Mouse (Mus musculus) G1E-ER4 (cell line): ENCODE results near the gene Lamtor3. TPM values are rescaled to one million over a fixed set of nuclear protein-coding genes. Genes with fewer than 3 reads are reported as not detected.

Experiments
- GATA1 ChIP-seq: IDR thresholded peaks from one replicate; pipeline ENCODE4 v1.8.0; 2012; ENCODE audit warnings: low read length, inconsistent platforms
- polyA plus RNA-seq: library from polyadenylated mRNA; stranded (reverse); fragments of >175 nt; gene quantifications from 2 replicates; pipeline ENCODE4 v1.2.3, GENCODE M21; 2012

Lamtor3 gene
- polyA plus RNA-seq, 1 experiment = 35.8 TPM

DNA sequence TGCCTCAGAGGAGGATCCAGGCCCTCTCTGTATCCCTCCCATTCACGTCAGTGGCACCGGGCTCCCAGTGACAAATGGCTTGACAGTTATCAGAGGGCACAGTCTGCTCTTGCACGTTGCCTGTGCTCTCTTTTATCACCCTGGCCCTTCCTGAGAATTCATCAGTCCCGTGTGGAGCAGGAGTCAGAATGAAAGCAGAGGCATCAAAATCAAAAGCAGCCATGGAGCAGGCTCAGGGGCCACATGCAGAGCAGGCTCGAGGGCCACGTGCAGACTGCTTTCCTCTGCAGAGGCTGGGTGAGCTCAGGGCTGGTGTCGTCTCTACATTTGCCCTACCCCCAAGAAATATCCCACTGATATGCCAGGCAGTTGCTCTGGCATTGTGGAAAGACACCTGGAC lies 33.5 kb downstream of the Lamtor3 start:
- peak; percentile 37 for TF ChIP-seq GATA1

DNA sequence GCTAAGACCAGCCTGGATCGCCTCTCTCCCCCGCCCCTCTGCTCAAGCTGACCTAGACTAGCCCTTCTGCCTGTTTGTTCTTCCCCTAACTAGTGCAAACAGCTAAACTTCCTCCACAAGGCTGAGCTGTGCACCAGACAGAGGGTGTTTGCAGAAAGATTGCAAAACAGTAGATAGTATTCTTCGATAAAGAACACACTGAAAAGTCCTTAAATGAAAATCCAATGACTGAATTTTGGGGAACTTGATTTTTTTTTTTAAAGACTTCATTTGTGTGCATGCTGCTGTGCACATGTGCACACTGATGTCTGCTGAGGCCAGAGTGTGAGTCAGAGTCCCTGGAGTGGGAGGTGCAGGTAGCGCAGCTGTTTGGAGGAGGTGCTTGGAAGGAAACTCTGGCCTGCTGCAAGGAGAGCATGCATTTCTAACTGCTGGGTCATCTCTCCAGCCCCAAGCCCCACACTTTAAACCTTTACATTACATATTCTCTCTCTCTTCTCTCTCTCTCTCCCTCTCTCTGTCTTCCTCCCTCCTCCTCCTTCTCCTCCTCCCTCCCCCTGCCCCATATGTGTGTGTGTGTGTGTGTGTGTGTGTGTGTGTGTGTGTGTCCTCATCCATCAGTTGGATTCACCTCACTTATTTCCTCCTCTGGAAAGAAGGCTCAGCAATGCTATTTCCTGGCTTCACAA lies 34.1 kb downstream of the Lamtor3 start:
- TF ChIP-seq GATA1 = no peak

DNA sequence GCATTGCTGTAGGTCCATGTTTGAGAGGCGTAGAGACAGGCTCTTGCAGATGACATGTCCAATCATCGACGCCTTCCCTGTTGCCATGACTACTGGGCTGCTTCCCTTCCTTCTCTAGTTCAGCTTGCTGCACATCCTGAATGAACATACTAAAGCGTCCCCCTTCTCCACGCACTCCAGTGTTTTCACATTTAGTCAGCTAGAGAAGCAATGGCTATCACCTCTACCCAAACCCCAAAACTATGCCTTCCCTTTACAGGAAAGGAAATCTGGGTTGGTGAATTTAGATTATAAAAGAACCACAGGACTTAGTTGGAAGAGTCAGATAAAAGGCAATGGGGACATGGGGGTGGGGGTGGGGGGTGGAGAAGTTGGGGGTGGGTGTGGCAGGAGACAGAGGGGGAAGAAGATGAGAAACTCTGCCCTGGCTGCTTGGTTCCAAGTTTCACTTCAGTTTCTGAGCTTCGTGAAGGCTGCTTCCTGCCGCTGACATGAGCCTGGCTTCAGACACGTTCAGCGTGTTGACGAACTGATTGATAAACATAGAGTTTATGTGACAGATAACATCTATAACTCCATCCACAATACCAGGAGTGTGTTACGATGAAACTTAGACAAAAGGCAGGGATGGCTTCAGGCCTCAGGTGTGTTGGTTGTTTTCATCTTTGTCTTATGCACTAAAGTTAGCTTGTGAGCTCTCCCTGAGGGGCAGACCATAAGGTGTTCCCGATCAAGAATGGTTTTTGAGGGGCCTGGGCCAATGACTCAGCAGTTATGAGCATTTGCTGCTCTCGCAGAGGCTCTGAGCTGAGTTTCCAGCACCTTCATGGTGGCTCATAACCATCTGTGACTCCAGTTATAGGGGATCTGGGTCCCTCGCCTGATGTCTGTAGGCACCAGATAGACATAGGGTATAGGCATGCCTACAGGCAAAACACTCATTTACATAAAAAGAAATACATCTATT lies 34.9 kb downstream of the Lamtor3 start:
- no peak for TF ChIP-seq GATA1

DNA sequence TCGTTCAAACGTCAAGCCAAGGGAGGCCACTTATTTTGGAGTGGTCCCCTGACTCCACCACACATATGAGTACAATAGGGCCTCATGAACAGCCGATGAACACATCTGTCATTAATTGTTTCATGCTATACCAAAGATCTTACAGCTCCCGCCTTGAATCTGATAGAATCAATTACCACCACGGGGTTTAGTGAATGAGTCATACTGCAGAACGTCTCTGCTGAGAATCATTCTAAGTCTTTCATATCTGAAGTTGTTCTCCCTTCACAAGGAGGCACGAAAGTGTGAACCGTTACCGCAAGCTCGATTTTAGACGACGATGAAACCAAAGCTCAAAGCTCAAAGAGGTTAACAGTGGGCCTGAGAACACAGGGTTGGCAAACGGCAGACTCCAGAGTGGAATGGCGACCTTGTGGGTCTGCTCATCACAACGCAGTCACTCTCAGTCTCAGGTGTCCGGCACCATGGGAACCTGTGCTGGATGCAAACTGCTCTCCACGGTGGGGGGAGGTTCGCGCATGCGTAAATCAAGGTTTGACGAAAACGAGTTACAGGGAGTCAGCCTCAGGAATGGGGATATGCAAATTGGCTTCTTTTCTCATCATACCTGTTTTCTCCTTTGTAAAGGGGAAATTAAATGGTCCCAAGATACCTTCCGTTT lies 36.1 kb downstream of the Lamtor3 start:
- TF ChIP-seq GATA1 = no peak

DNA sequence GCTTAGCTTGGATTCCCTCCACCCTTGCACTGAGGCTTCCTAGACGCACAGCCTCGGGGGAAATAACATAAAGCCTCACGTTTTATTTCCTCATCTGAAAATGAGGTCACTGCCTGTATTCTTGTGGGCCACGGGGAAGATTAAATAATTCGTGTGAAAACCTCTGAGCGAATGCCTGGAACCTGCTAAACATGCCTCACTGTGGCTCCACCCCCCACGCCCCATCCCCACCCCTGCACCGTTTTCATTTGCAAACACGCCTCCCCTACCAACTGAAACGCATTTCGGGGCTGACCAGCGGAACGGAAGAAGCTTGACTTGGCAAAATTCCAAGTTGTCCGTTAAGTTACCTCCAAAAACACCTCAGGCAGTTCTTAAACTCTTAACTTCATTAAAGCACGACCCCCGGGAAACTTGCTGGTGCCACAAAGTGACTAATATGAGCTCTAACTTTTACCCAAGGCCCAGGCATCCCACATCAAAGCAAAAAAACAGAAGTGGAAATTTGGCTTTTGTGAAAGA lies 37.3 kb downstream of the Lamtor3 start:
- no peak for TF ChIP-seq GATA1

DNA sequence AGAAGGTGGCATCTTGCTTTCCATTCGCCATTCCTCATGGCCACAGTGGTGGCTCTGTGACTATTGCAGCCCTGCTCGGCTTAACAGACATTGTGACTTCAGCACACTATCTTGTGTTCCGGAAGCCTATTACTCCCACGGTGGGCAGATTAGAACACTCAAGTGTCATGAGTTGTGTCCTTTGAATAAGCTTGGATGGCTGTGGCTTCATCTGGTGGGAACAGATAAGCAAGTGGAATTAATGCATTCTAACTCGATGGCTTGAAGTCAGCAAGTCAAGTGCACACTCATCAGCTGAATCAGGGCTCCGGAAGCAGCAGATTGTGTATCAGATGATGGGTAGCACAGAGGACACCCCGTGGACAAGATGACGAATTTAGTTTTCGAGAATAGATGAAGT lies 39.6 kb downstream of the Lamtor3 start:
- TF ChIP-seq GATA1 = peak; percentile 99

DNA sequence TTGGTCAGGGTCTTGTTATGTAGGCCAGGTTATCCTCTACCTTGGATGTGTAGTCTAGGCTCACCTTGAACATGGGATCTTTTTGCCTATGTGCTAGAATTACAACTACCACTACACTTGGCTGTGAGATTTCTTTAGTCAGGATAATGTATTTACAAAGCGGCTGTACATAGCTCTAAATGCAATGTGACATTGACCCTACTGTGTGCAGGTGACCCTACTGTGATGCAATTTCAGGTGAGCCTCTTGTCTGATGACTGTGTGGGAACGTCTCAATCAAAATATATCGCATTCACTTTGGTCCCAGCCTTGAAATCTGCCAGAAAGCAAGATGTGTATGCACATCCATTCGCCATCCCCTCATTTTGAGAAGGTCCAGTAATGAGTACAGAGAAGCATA lies 40.0 kb downstream of the Lamtor3 start:
- TF ChIP-seq GATA1 = no peak

DNA sequence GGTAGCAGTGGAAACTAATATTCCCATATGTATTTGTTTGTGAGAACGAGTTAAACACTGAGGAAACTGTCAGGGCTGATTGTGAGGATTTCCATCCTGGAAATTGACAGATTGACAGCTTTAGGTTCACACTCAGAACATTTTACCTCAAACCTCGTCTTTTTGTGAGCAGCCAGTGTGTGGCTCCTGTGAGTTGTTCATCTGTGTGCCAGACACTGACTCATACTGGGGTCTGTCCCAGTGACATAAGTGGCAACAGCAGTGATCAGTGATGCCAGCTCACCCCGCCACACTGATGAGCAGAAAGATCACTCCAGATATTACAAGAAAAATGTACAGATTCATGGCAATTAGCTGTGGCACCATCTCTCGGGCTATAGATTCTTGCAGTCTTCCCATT lies 41.1 kb downstream of the Lamtor3 start:
- TF ChIP-seq GATA1 = no peak

DNA sequence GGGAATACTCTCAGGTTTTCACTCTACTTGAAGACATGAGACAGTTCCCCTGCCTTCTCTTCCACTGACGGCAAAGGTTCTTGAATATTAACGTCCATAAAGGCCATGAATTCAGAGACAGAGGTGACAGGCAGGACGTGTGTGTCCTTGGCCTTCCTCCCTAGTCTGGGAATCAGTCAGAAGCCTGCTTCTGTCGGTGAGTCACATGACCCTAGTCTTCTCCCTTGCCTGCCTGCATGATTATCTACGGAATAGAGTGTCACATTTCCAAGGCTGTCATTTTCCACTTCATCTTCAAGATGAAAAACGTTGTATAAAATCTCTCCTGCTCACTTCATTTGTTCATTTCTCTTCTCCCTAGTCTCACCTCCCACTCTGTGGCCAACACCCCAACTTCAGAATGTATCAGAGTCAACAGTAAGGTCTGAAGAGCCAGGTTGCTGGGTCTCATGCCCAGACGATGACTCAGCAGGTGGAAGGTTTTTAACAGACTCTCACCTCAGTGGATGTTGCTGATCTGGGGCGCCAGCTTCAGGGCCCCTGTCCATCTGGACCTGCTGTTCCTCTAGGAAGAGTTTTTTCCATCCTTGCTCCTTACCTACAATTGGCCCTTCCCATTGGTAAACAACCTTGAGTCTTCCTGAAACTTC lies 43.6 kb downstream of the Lamtor3 start:
- no peak for TF ChIP-seq GATA1

DNA sequence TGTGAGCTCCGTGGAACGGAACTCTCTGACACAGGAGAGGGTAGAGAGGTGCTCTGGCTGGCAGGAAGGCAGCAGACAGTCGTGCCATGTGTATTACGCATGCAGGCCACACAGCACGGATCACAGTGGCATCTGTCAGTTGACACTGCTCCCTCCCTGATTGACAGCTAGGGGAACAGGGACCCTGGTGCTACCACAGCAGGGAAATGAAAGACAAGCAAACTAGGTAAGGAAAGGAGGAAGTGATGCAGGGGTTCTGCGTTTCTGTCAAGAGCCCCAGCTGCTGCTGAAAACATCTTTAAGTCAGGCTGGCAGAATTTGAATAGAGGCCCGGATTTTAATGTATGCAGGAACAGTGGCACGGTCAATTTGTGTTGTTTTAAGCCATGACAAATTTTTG lies 45.2 kb downstream of the Lamtor3 start:
- no peak for TF ChIP-seq GATA1

DNA sequence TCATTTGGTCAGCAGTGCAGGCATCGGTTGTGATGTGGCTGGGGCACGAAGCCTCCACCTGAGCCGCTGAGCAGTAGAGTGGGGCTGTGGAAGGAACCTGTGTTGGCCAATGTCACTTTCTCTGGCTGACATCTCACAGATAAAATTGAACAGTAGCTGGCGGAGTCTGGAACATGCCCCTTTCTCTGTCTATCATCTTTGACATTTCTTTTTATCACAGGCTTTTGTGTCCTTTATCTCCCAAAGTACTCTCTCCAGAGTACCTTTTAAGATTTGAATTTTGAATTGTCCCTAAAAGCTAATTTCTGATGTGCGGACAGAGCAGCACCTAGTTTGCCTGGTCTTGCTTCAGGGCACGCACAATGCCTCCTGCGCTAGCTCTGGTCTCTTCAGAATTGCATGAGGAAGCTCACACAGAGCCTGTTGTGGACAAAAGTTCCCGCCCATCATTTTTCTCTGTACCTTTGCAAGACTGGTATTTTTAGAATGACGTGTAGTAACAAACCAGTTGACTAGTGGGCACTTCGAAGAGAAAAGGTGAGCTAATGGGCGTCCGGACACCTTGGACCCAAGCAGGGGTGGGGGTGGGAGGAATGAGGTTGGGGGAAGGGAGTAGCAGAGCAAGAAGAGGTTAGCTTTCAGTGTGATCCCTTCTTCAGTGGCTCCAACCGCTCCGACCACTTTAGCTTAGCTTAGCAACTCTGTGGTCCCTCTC lies 50.0 kb downstream of the Lamtor3 start:
- no peak for TF ChIP-seq GATA1

DNA sequence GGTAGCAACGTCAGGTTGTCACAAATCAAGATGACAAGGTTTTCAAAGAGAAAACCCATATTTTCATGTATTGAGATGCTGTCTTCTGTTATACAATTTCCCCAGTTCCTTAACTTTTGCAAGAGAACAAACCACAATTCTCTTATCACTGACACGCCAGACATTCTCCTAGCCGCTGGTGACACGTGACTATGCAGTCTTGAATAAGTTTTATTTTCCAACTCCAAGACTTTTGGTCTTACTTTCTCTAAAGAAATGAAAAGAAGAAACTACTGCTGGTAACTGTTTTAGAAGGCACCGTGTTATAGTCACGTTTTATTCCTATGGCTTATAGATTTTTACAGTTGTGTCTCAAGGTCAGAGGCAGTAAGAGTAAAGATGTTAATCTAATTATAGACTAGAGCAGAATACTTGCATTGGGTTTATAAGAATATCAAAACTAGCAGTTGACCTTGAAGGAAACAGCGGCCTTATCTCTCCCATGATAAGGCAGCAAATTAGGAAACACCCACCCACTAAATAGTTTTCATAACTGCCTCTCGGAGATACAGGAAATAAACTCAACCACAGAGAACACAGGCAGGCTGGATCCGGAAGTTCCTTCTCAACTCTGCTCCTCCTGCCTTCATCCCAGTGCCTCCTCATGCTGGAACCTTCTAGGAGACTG lies 50.6 kb downstream of the Lamtor3 start:
- peak; percentile 97 for TF ChIP-seq GATA1

DNA sequence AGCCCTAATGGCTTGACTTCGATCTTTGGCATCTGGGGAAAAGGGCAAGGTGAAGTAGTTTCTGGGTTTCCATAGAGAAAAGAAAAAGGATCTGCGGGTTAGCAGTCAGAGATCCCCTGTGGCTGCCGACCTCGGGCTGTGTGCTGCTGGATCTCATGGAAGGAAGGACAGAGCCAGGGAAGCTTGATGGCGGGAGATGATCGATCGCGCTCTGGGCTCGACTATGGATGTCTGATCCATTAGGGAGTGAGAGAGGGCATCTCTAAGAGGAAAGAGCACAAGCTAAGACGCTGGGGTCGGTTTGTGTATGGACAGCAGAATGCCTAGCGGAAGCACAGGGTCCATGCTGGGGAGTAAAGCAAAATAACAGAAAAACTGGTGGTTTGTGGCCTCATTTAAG lies 51.6 kb downstream of the Lamtor3 start:
- TF ChIP-seq GATA1 = no peak

DNA sequence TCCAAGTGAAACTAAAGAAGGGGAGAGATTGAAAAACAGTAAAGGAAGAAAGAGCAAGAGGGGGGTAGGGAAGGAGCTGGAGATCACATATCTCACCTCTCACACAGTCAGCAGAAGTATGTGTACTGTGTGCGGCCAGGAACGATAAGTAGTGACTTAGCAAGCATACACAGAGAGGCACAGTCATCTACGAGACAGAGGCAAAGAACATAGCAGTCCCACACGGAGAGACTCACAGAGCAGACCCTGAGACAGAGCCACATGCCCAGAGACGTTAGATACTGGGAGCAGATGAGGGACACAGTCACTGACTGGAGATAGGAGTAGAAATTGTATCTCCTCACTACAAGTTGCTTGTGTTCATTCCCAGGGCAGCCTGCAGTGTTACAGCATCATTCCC lies 53.9 kb downstream of the Lamtor3 start:
- TF ChIP-seq GATA1 = peak; percentile 28
